Mouse (Mus musculus) ES-Bruce4 (cell line): ENCODE measurements around the gene Casp12.

Experiments
- CTCF ChIP-seq: IDR thresholded peaks from one replicate; pipeline ENCODE4 v1.8.1; 2011; ENCODE audit warnings: low read depth, low read length
- EP300 ChIP-seq: IDR thresholded peaks from 2 replicates; pipeline ENCODE4 v1.6.1; 2011; ENCODE audit warnings: low read depth, low read length; ENCODE audit not compliant: insufficient read depth
- POLR2A ChIP-seq: IDR thresholded peaks from one replicate; pipeline ENCODE4 v1.8.1; 2011; ENCODE audit warnings: low read length; ENCODE audit not compliant: insufficient read depth

- TF ChIP-seq EP300 (no peak), CTCF (no peak), POLR2A (no peak)
Measured at GRCm38 (mm10) chr9:5410988-5411568, 65.8 kb downstream of the Casp12 start.
